Mouse (Mus musculus): ENCODE measurements around the gene Pabpc6. TPM values are rescaled to one million over a fixed set of nuclear protein-coding genes. Genes with fewer than 3 reads are reported as not detected.

Gene Pabpc6
- not detected in 2 replicates for polyA plus RNA-seq (2012; rRNA removed; ENCODE audit: low replicate concordance)

GRCm38 (mm10) chr17:9669283-9669905, at the start of gene Pabpc6:
Gene Pabpc6 (minus strand): TSS chr17:9669717.

Other genes starting within 250 kb of the Pabpc6 start
- gene Gm17728, start 247.7 kb downstream of the Pabpc6 start, polyA plus RNA-seq (2012; rRNA removed; ENCODE audit: low replicate concordance): not detected in 2 replicates